Mouse (Mus musculus): ENCODE data around the gene Ube2l6.
A peak's percentile ranks its signal among the peaks of the same experiment; 100 is the strongest.

Gene Ube2l6

GRCm38 (mm10) chr2:84798493-84798921 is at the start of gene Ube2l6:
Gene Ube2l6, plus strand, starts transcription at chr2:84798828.
- peak; percentile 95 for DNase-seq (ENCODE audit: low spot score)

GRCm38 (mm10) chr2:84750115-84750514 is 48.5 kb upstream of the Ube2l6 start:
- DNase-seq (ENCODE audit: low spot score): no peak

- no peak for DNase-seq (ENCODE audit: low spot score)
Observed at GRCm38 (mm10) chr2:84756245-84756644, 42.4 kb upstream of the Ube2l6 start.

- DNase-seq (ENCODE audit: low spot score): no peak
Observed at GRCm38 (mm10) chr2:84757026-84757682, 41.5 kb upstream of the Ube2l6 start.

- DNase-seq (ENCODE audit: low spot score): peak; percentile 70
Observed at GRCm38 (mm10) chr2:84758542-84759127, 40.0 kb upstream of the Ube2l6 start.

- DNase-seq (ENCODE audit: low spot score): no peak
Observed at GRCm38 (mm10) chr2:84760777-84761176, 37.9 kb upstream of the Ube2l6 start.

GRCm38 (mm10) chr2:84761309-84761708 is 37.3 kb upstream of the Ube2l6 start:
- DNase-seq (ENCODE audit: low spot score): no peak

GRCm38 (mm10) chr2:84761840-84762239 is 36.8 kb upstream of the Ube2l6 start:
- DNase-seq (ENCODE audit: low spot score): no peak

- DNase-seq (ENCODE audit: low spot score): no peak
Observed at GRCm38 (mm10) chr2:84762295-84762694, 36.3 kb upstream of the Ube2l6 start.

GRCm38 (mm10) chr2:84762818-84763217 is 35.8 kb upstream of the Ube2l6 start:
- no peak for DNase-seq (ENCODE audit: low spot score)

GRCm38 (mm10) chr2:84770501-84770900 is 28.1 kb upstream of the Ube2l6 start:
- no peak for DNase-seq (ENCODE audit: low spot score)

- no peak for DNase-seq (ENCODE audit: low spot score)
Observed at GRCm38 (mm10) chr2:84772454-84772853, 26.2 kb upstream of the Ube2l6 start.

GRCm38 (mm10) chr2:84773195-84773594 is 25.4 kb upstream of the Ube2l6 start:
- no peak for DNase-seq (ENCODE audit: low spot score)

- DNase-seq (ENCODE audit: low spot score): no peak
Observed at GRCm38 (mm10) chr2:84774751-84775150, 23.9 kb upstream of the Ube2l6 start.

GRCm38 (mm10) chr2:84775241-84775640 is 23.4 kb upstream of the Ube2l6 start, which contains the start of gene Serping1:
Gene Serping1, minus strand, starts transcription at chr2:84775444.
- DNase-seq (ENCODE audit: low spot score): no peak

GRCm38 (mm10) chr2:84775665-84776064 is 23.0 kb upstream of the Ube2l6 start:
- DNase-seq (ENCODE audit: low spot score): no peak

- no peak for DNase-seq (ENCODE audit: low spot score)
Observed at GRCm38 (mm10) chr2:84777706-84778105, 20.9 kb upstream of the Ube2l6 start.

GRCm38 (mm10) chr2:84779210-84779609 is 19.4 kb upstream of the Ube2l6 start:
- no peak for DNase-seq (ENCODE audit: low spot score)

GRCm38 (mm10) chr2:84783315-84783714 is 15.3 kb upstream of the Ube2l6 start:
- DNase-seq (ENCODE audit: low spot score): no peak

- DNase-seq (ENCODE audit: low spot score): no peak
Observed at GRCm38 (mm10) chr2:84783840-84784566, 14.6 kb upstream of the Ube2l6 start.

- no peak for DNase-seq (ENCODE audit: low spot score)
Observed at GRCm38 (mm10) chr2:84788316-84788715, 10.3 kb upstream of the Ube2l6 start.

GRCm38 (mm10) chr2:84790418-84790817 is 8.2 kb upstream of the Ube2l6 start:
- DNase-seq (ENCODE audit: low spot score): no peak

- DNase-seq (ENCODE audit: low spot score): no peak
Observed at GRCm38 (mm10) chr2:84792516-84792915, 6.1 kb upstream of the Ube2l6 start.

All from c-Kit-positive CD71-positive TER-119-positive erythroid progenitor cells, embryonic 14.5 days (primary cell).